Mouse (Mus musculus) lung, adult 18-20 months (tissue): ENCODE measurements around the gene Rgs13.

Source experiments
- DNase-seq, 2 experiments: peaks; one replicate each; pipeline ENCODE4 v3.0.0; 2022; ENCODE audit warnings: mixed read lengths in 2 of 2

Rgs13 gene

GRCm38 (mm10) chr1:144177166-144177565 lies at the start of gene Rgs13:
Rgs13 (minus strand) TSS chr1:144177372.
- no peak for DNase-seq

DNA sequence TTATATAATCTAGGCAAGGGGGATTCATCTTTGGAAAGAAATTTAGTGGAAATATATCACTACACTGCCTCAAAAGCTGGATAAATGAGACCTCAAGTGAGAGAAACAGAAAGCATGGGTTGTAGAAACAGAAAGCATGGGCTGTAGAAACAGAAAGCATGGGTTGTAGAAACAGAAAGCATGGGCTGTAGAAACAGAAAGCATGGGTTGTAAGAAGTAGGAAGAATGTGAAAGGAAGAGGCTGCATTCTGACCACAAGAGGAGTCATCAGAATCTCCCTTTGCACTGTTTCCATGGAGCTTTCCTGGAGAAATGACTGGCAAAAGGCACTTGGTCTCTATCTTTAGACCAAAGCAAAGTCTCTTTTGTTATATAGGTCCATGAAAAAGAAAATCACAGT lies 38.1 kb upstream of the Rgs13 start:
- DNase-seq = no peak

DNA sequence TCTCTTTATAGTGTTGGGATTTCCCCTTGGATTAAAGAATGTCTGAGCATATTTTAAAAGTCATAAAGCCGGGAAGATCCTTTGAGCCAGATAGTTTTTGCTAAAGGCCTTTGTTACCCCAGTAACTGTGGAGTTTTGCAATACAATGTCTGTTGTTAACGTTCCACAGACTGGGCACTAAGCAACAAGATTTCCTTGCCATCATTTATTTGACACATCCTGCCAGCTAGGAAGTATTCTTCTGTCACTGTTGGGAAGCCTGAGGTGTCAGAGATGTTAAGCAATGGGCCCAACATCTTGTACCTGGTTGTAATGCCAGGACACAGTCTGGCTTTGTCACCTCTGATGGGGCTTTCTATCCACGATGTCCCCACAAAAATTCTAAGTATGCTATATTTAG lies 33.7 kb upstream of the Rgs13 start:
- DNase-seq = no peak

GRCm38 (mm10) chr1:144206281-144207061 lies 29.3 kb upstream of the Rgs13 start:
- DNase-seq = no peak

DNA sequence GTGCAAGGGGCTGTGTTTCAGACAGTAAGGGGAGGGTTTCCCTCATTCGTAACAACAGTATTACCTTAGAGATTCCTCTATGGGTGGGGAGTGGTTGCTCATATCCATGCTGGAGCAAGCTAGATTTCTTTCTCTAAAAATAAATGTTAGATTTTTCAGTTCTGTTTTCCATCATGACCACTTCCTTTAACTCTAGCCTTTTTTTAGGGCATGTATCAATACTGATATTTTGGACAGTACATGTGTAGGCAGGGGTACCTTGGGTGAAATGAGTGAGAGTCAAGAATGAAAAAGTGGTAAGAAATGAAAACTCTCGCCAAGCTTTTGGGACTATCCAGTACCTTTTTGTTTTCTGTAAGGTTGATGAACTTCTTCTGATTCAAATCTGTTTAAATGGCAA lies 27.6 kb upstream of the Rgs13 start:
- DNase-seq = no peak

DNA sequence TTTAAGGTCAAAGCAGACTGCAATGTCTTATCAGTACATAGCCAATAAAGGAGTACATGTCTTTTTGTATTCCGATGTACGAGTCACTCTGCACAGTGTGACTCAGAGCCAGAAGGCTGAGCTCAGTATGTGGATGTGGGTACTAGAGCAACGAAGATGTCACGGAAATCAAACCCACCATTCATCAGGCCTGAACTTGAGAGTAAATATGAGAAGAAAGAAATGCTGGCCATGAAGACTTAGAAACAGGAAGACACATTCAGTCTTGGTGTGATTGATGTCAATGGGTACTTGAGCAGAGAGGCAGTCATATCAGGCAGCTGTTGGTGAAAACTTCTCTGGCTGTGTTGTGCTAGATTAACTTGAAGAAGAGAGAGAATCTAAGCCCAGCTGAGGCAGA lies 25.8 kb upstream of the Rgs13 start:
- DNase-seq = no peak

GRCm38 (mm10) chr1:144200496-144200895 lies 23.3 kb upstream of the Rgs13 start:
- peak in 1 of 2 experiments; percentile 17 for DNase-seq

DNA sequence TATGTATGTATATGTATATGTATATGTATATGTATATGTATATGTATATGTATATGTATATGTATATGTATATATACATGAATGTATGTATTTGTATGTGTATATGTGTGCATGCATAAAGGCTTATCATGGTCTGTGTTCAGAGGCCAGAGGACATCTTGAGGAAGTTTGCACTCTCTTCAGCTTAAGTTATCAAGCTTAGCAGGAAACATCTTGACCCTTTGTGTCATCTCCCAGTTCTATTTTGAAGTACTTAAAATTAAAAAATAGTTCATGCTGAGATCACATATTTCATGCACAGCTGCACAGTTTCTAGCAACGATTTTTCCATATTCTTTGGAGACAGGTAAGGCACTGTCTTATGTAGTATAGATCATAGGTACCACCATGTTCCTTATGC lies 22.4 kb upstream of the Rgs13 start:
- DNase-seq = no peak

- peak in 1 of 2 experiments; percentile 5 for DNase-seq
Measured at GRCm38 (mm10) chr1:144197684-144198083, 20.5 kb upstream of the Rgs13 start.

GRCm38 (mm10) chr1:144186655-144187396 lies 9.7 kb upstream of the Rgs13 start:
- no peak for DNase-seq

GRCm38 (mm10) chr1:144184955-144185715 lies 8.0 kb upstream of the Rgs13 start:
- DNase-seq = no peak

GRCm38 (mm10) chr1:144183622-144184021 lies 6.5 kb upstream of the Rgs13 start:
- DNase-seq = no peak

GRCm38 (mm10) chr1:144179559-144179958 lies 2.4 kb upstream of the Rgs13 start:
- DNase-seq = no peak

DNA sequence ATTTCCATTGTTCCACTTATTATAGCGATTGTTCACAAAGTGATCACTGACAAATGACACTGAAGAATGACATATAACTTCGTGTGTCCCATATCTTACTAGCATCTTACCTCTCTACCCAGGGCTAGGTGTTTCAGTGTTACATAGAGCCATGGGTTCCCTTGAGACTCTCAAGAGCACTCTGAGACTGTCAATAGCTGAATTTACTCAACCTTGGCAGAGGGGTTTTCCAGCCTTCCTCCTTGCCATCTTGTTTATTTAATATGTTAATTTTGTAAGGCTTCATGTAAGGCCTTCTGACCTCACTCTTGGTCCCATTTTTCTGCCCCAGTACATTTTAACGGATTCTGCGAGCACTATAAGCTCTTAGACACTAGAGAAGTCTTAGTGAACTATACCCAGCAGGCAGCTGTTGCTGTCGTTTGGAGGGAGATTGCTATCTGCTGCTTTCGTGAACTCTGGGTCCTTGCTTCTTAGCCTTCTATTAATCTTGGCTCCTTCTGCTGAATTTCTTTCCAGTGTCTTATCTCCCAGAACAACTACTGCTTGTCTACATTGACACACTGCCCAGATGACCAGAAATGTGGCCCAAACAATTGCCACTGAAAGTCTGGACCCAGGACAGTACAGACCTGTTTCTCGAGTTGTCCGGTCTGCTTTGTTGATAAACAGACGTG lies 1.2 kb upstream of the Rgs13 start:
- no peak for DNase-seq

- no peak for DNase-seq
Measured at GRCm38 (mm10) chr1:144177620-144178019, 448 bp upstream of the Rgs13 start.

GRCm38 (mm10) chr1:144174760-144175159 lies 2.4 kb downstream of the Rgs13 start:
- no peak for DNase-seq

DNA sequence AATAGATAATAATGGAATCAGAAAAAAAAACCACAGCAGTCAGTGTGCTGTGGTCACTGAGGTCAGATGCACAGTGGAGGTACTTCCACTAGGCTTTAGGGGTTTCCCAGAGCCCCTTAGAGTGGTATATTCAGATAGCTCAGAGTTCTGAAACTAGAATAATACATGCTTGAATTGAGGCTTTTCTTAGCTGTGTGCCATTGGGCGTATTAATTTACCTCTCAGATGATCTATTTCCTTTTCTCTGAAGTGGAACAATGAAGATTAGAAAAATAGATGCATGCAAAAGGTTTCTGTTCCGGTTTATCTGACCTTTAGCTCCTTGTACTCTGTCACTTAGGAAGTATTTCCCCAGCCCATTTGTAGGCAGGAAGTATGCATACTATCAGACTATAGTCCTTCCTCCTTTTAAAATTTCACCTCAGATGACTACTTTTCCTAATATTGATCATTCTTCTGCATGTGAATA lies 3.6 kb downstream of the Rgs13 start:
- DNase-seq = no peak

DNA sequence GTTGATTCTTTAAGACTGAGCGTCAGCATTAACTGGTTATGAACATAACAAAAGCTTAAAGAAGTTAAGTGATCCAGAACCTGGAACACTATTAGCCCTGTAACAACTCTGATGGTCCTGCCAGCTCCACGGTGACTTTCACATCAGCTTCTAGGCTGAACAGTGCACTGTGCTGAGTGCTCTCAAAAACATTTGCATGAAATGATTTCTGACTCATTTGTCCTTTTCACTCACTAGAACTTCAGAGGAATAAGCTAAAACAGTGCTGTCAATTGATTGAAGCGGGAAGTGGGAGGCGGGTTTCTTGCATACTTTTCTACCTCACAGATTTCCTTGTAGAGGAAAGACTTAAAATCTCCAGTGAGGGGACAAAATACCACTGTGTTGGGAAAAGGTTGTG lies 8.3 kb downstream of the Rgs13 start:
- DNase-seq = no peak

DNA sequence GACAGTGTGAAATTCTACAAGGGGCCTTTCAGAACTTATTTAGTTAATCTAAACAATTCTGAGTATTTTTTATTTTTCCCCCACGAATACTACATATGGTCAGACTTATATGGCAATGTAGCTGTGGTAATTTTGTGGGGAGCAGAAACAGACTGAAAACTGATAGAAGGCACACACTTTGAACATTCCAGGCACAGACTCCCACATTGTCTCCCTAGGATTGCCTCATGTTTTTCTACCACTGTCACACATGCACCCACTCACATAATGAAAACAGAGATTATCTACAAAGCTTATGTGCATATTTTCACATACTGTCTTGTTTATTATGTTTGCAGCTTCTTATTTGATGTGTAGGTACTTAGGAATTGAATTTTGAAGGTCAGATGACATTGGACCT lies 9.4 kb downstream of the Rgs13 start:
- no peak for DNase-seq

DNA sequence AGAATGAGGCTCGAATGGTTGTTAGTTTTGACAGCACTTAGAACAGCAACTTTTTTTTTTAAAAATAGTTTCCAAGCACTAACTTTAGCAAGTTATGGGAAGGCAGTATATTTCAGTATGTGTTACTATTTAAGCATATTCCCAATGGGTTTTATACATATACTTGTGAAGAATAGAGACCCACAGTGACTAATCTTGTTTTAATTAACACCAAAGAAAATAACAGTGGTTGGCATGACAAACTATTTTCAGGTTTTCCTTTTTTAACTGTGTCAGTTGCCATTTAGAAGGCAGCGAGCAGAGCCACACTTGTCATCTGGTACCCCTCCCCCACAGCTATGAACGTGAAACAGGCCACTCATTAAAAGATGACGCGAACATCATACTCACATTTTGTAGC lies 10.3 kb downstream of the Rgs13 start:
- DNase-seq = no peak

DNA sequence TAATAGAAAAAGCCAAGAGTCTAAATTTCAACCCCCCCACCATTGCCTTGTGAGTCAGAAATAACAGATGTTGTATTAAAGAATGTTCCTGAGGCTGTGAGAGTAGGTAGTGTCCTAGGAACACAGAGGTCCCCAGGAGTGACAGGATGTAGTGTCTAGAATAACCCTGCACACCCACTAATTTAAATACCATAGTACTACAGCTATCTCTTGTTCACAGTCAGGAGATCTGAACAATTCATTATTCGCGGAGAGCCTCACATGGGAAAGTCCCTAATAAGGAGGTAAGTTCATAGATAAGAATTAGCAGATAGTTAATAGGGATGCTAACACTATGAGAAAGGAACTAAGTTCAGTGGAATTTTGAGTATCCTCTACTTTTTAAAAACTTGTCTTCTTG lies 10.9 kb downstream of the Rgs13 start:
- DNase-seq = no peak

GRCm38 (mm10) chr1:144152526-144152925 lies 24.6 kb downstream of the Rgs13 start:
- no peak for DNase-seq

- no peak for DNase-seq
Measured at GRCm38 (mm10) chr1:144152184-144152525, 25.0 kb downstream of the Rgs13 start.
